Comparison of ENCODE assay signal across 12 mouse cellular contexts in the genomic region with DNA sequence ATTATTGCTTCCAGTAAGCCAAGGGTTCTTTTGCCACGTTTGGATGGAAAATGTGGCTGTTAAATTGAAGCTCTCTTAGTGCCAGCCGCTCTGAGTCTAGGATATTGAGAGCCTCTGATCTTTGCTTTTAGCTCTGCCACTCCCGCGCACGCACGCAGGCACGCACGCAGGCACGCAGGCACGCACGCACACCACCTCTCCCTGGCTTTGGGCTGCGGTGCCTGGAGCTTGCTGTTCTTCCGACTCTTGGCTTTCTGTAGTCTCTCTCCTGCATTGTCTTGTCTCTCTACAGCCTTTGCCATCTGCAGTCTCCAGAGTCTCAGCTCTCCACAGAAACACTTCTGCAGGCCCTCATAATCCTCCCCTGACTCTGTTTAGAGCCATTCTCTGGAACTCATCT.
A peak's percentile ranks its signal among the peaks of the same experiment; 100 is the strongest.
DNase-seq lines count a peak whose midpoint lies in the region; ATAC-seq and TF ChIP-seq lines count a peak whose summit lies in the region.
"Had no signal": no experiment of that assay in that cellular context is flagged by ENCODE, and none has a peak within 500 bp of the region (broad histone marks: within the 10 kb centered on the region; RNA-seq: fewer than 3 reads in every experiment).

No protein-coding gene starts in this region.

- DNase-seq in heart, adult 9 months (ENCODE audit: low spot score in 2 of 2) = no peak
- peak; percentile 29 for DNase-seq in right cerebral cortex, postnatal 14 days
- no peak for DNase-seq in right cerebral cortex, postnatal 36 days (ENCODE audit: low spot score in 2 of 2)
- DNase-seq in stomach, postnatal 0 days (ENCODE audit: low spot score) = peak; percentile 22
- no peak for DNase-seq in gastrocnemius, adult 18-20 months (ENCODE audit: low spot score)
- no peak for DNase-seq in urinary bladder, postnatal 14 days (ENCODE audit: low spot score)
- DNase-seq: lung, postnatal 10 days; retina, postnatal 1 day had no signal

- no peak overlapping the region for H3K4me3 ChIP-seq in heart, embryonic 13.5 days
- no peak overlapping the region for H3K4me3 ChIP-seq in intestine, embryonic 16.5 days (ENCODE audit: low read length)
- H3K4me3 ChIP-seq in stomach, postnatal 0 days (ENCODE audit: low read depth, low read length) = no peak overlapping the region

- 66% methylated on average over 13 of the region's 13 CpGs for WGBS in heart, embryonic 13.5 days
- 47% methylated on average over 13 of the region's 13 CpGs for WGBS in intestine, embryonic 16.5 days
- 36% methylated on average over 13 of the region's 13 CpGs for WGBS in stomach, postnatal 0 days

- TF ChIP-seq CTCF in stomach, postnatal 0 days (IDR thresholded peaks at IDR 0.05; ENCODE audit: low read depth) = no peak

- H3K9ac ChIP-seq in heart, embryonic 13.5 days = no peak overlapping the region
- H3K9ac ChIP-seq in intestine, embryonic 16.5 days (ENCODE audit: low read depth, low read length) = no peak overlapping the region
- H3K9ac ChIP-seq in stomach, postnatal 0 days (ENCODE audit: low read length) = no peak overlapping the region

- no peak overlapping the region for H3K27ac ChIP-seq in heart, embryonic 13.5 days (replicated peaks)
- no peak overlapping the region for H3K27ac ChIP-seq in intestine, embryonic 16.5 days (ENCODE audit: low read length)
- no peak overlapping the region for H3K27ac ChIP-seq in stomach, postnatal 0 days (replicated peaks)

- H3K36me3 ChIP-seq in heart, embryonic 13.5 days = no peaks in the 10 kb centered on the region
- H3K36me3 ChIP-seq in intestine, embryonic 16.5 days (ENCODE audit: control insufficient read depth, insufficient read depth, low read length) = no peaks in the 10 kb centered on the region
- H3K36me3 ChIP-seq in stomach, postnatal 0 days (ENCODE audit: control insufficient read depth, insufficient read depth, low read length) = no peaks in the 10 kb centered on the region

- peak overlapping the region; percentile 5; the same call in 1 of the 2 replicates for H3K4me2 ChIP-seq in heart, embryonic 13.5 days
- H3K4me2 ChIP-seq in intestine, embryonic 16.5 days (ENCODE audit: low read depth, low read length) = peak overlapping the region; percentile 30
- H3K4me2 ChIP-seq in stomach, postnatal 0 days (replicated peaks; ENCODE audit: low read depth) = no peak overlapping the region; the same call in 1 of the 2 replicates

- ATAC-seq in heart, embryonic 13.5 days (ENCODE audit: extremely low read depth, insufficient number of reproducible peaks, low FRiP score, low TSS enrichment) = no peak
- ATAC-seq in intestine, embryonic 16.5 days = no peak
- ATAC-seq in stomach, postnatal 0 days (ENCODE audit: low FRiP score, low TSS enrichment) = no peak
- ATAC-seq: activated CD4-positive, CD25-positive, alpha-beta regulatory T cell, adult 4 months; CD4-positive, CD25-positive, alpha-beta regulatory T cell, adult 4 months had no signal

- TF ChIP-seq EP300 in stomach, postnatal 0 days (optimal IDR thresholded peaks at IDR 0.05) = no peak

- H3K4me1 ChIP-seq in heart, embryonic 13.5 days = peaks cover 13% of the 10 kb centered on the region
- no peaks in the 10 kb centered on the region for H3K4me1 ChIP-seq in intestine, embryonic 16.5 days (ENCODE audit: control insufficient read depth, insufficient read depth, low read length)
- H3K4me1 ChIP-seq in stomach, postnatal 0 days (replicated peaks; ENCODE audit: control insufficient read depth, insufficient read depth) = no peaks in the 10 kb centered on the region

- no peaks in the 10 kb centered on the region for H3K9me3 ChIP-seq in heart, embryonic 13.5 days
- no peaks in the 10 kb centered on the region for H3K9me3 ChIP-seq in intestine, embryonic 16.5 days (ENCODE audit: control insufficient read depth, low read length)
- no peaks in the 10 kb centered on the region for H3K9me3 ChIP-seq in stomach, postnatal 0 days (ENCODE audit: control insufficient read depth, low read length)

- no peaks in the 10 kb centered on the region for H3K27me3 ChIP-seq in heart, embryonic 13.5 days (replicated peaks)
- no peaks in the 10 kb centered on the region for H3K27me3 ChIP-seq in intestine, embryonic 16.5 days (replicated peaks; ENCODE audit: control insufficient read depth, insufficient read depth, low read length)
- H3K27me3 ChIP-seq in stomach, postnatal 0 days (ENCODE audit: control insufficient read depth, insufficient read depth, low read length) = no peaks in the 10 kb centered on the region

Comparison
In these comparisons a context has a peak if more than half of its experiments do, and no peak if none do; other contexts are left out.
1. DNase-seq: peak in right cerebral cortex, postnatal 14 days (single experiment) and stomach, postnatal 0 days (single experiment); none in heart, adult 9 months (0 of 2), right cerebral cortex, postnatal 36 days (0 of 2), gastrocnemius, adult 18-20 months (single experiment) and urinary bladder, postnatal 14 days (single experiment).